Mouse (Mus musculus) heart, adult 2 months (tissue): ENCODE measurements around the gene Lig3.

ENCODE experiments used
- CTCF ChIP-seq: fragments of 200-600 bp; IDR thresholded peaks from 2 replicates; pipeline ENCODE4 v1.8.1; 2022; ENCODE audit warnings: antibody characterized with exemption, mild to moderate bottlenecking, moderate library complexity
- EP300 ChIP-seq: fragments of 200-500 bp; IDR thresholded peaks from 2 replicates; pipeline ENCODE4 v1.6.1; 2011; ENCODE audit warnings: low read depth, low read length, control low read depth; ENCODE audit not compliant: insufficient read depth
- POLR2A ChIP-seq: fragments of 200-500 bp; IDR thresholded peaks from 2 replicates; pipeline ENCODE4 v1.6.1; 2011; ENCODE audit warnings: mild to moderate bottlenecking, low read depth, low read length, control low read depth; ENCODE audit not compliant: insufficient read depth

GRCm38 (mm10) chr11:82819350-82819749 is 38.4 kb downstream of the Lig3 start:
- peak; percentile 82 for TF ChIP-seq CTCF
- TF ChIP-seq POLR2A, result no peak
- TF ChIP-seq EP300, result 0 out of 2 replicates have a peak, but pooled peaks have one; percentile 35
